Mouse (Mus musculus) liver, postnatal 0 days (tissue): ENCODE measurements around the gene AI481877. TPM values are rescaled to one million over a fixed set of nuclear protein-coding genes. Genes with fewer than 3 reads are reported as not detected.

Source experiments
- ATAC-seq: fragments of 200-750 bp; cut with Nextera tagmentation; 2 replicates; pipeline ENCODE4 v1.8.0; 2017; ENCODE audit warnings: mild to moderate bottlenecking, moderate library complexity
- DNase-seq: peaks from one replicate; pipeline ENCODE4 v3.0.0-alpha.2; 2016
- H3K27ac ChIP-seq: fragments of 300-500 bp; sonication (generic); 2 replicates; pipeline ENCODE4 v1.5.1; 2014; ENCODE audit warnings: antibody characterized with exemption, moderate library complexity, mild to moderate bottlenecking, low read depth
- H3K27me3 ChIP-seq: fragments of 300-500 bp; sonication (generic); 2 replicates; pipeline ENCODE4 v1.6.1; 2014; ENCODE audit warnings: low read length, control low read depth, mixed read lengths; ENCODE audit not compliant: insufficient read depth
- H3K36me3 ChIP-seq: fragments of 300-500 bp; sonication (generic); replicated peaks from 2 replicates; pipeline ENCODE4 v1.6.1; 2014; ENCODE audit warnings: mild to moderate bottlenecking, control low read depth, low read length, moderate library complexity, mixed read lengths; ENCODE audit not compliant: insufficient read depth
- H3K4me1 ChIP-seq: fragments of 300-500 bp; sonication (generic); 2 replicates; pipeline ENCODE4 v1.6.1; 2014; ENCODE audit warnings: antibody characterized with exemption, mild to moderate bottlenecking, control low read depth; ENCODE audit not compliant: insufficient read depth
- H3K4me2 ChIP-seq: fragments of 300-500 bp; sonication (generic); 2 replicates; pipeline ENCODE4 v1.6.1; 2014; ENCODE audit warnings: low read depth, mild to moderate bottlenecking, low read length, moderate library complexity, mixed read lengths
- H3K4me3 ChIP-seq: fragments of 300-500 bp; sonication (generic); 2 replicates; pipeline ENCODE4 v1.5.1; 2014; ENCODE audit warnings: low read depth, low read length
- H3K9ac ChIP-seq: fragments of 300-500 bp; sonication (generic); replicated peaks from 2 replicates; pipeline ENCODE4 v1.6.1; 2014; ENCODE audit warnings: mild to moderate bottlenecking, moderate library complexity
- H3K9me3 ChIP-seq: fragments of 300-500 bp; sonication (generic); 2 replicates; pipeline ENCODE4 v1.6.1; 2016; ENCODE audit warnings: mild to moderate bottlenecking, control low read depth, low read length, mixed read lengths
- CTCF ChIP-seq: sonication (generic); IDR thresholded peaks from 2 replicates; pipeline ENCODE4 v1.5.1; 2016; ENCODE audit warnings: antibody characterized with exemption, low read depth
- EP300 ChIP-seq: IDR thresholded peaks from 2 replicates; pipeline ENCODE4 v1.6.1; 2016; ENCODE audit warnings: antibody characterized with exemption, low read depth, mild to moderate bottlenecking
- WGBS: fragments of 180-500 bp; shearing (Covaris S2); extraction: QIAGEN DNeasy Blood & Tissue Kit; methylation state at CpG from one replicate; pipeline ENCODE4 v1.1.7; 2014; ENCODE audit not compliant: insufficient replicate concordance; 5-methylcytosine and 5-hydroxymethylcytosine counted together
- polyA plus RNA-seq: library from polyadenylated mRNA; unstranded; fragments of >200 nt; fragmentation: Nextera tagmentation; extraction: Ambion mirVana; gene quantifications from 2 replicates; pipeline ENCODE4 v1.2.1, GENCODE M21; 2015

AI481877 gene
- polyA plus RNA-seq, 1 experiment from 2014 or later: not detected

DNA sequence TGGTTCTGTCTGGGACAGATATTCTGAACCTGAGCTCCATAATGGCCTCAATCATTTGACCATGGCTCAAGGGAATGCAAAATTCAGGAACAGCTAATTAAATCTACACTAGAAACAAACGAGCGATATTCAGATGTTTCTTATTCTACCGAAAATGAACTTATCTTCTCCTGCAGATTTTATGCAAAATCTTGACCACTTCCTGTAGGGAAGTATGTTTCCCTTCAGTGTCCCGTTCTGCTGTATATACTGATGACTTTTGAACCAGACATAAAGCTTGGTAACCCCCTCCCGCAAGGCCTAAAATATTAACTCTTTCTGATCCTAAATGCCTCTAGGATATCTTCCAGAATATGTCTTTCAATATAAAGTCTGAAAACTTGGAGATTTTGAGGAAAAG lies 12.1 kb upstream of the AI481877 start:
- Histone ChIP-seq H3K27me3 (no peaks in the 10 kb centered on the region), H3K27ac (no peak overlapping the region), H3K9ac (no peak overlapping the region), H3K4me2 (no peak overlapping the region), H3K4me1 (peaks cover 10% of the 10 kb centered on the region), H3K4me3 (no peak overlapping the region), H3K9me3 (no peaks in the 10 kb centered on the region), H3K36me3 (no peaks in the 10 kb centered on the region)
- TF ChIP-seq EP300 (peak; percentile 53), CTCF (no peak)
- 14% methylated on average over 5 of the region's 5 CpGs for WGBS
- ATAC-seq: no peak
- DNase-seq: no peak

DNA sequence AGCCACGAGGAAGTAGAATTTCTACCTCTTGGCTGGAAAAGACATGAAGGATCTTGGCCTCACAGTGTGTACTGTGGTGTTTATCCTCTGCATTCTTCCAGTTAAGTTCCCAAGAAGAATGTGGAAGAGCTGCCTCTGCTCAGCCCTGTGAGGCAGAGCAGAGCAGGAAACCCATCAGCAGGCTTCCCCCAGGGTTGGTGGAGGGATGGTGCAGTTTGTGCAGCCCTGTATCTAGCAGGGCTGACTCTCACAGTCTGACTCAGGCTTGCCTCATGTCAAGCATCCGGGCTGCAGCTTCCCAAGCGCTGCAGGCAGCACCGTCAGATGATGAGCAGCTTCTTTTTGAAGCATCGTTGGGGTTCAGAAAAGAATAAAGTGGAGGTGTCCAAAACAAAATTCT lies 10.3 kb upstream of the AI481877 start:
- H3K9ac ChIP-seq: no peak overlapping the region
- DNase-seq (no peak), ATAC-seq (no peak)
- 51% methylated on average over 5 of the region's 5 CpGs for WGBS
- TF ChIP-seq CTCF: no peak
- no peak for TF ChIP-seq EP300
- no peaks in the 10 kb centered on the region for H3K9me3 ChIP-seq
- H3K4me1 ChIP-seq: peaks cover 10% of the 10 kb centered on the region
- no peaks in the 10 kb centered on the region for H3K36me3 ChIP-seq
- no peak overlapping the region for H3K4me3 ChIP-seq
- H3K4me2 ChIP-seq: no peak overlapping the region
- no peaks in the 10 kb centered on the region for H3K27me3 ChIP-seq
- H3K27ac ChIP-seq: no peak overlapping the region

DNA sequence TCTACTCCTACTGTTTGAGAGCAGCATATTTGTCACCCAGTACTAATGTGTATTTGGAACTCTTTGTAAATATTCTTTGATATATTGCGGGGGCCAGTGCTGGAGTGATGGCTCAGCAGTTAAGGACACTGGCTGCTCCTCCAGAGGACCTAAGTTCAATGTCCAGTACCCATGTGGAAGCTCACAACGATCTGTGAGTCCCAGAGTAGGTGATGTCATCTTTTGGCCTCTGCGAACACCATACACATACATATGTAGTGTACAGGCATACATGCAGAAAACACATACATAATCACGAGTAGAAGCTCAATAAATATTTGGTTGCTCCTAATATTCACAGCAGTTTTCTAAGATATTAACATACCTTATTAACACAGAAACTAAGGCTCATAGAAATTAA lies 9.8 kb downstream of the AI481877 start:
- TF ChIP-seq CTCF (no peak), EP300 (no peak)
- no peaks in the 10 kb centered on the region for H3K36me3 ChIP-seq
- no peaks in the 10 kb centered on the region for H3K27me3 ChIP-seq
- DNase-seq (no peak), ATAC-seq (peak; percentile 43)
- H3K4me2 ChIP-seq: no peak overlapping the region
- H3K27ac ChIP-seq: no peak overlapping the region
- no peaks in the 10 kb centered on the region for H3K4me1 ChIP-seq
- H3K9me3 ChIP-seq: no peaks in the 10 kb centered on the region
- H3K9ac ChIP-seq: no peak overlapping the region
- 69% methylated on average over 4 of the region's 4 CpGs for WGBS
- H3K4me3 ChIP-seq: no peak overlapping the region

DNA sequence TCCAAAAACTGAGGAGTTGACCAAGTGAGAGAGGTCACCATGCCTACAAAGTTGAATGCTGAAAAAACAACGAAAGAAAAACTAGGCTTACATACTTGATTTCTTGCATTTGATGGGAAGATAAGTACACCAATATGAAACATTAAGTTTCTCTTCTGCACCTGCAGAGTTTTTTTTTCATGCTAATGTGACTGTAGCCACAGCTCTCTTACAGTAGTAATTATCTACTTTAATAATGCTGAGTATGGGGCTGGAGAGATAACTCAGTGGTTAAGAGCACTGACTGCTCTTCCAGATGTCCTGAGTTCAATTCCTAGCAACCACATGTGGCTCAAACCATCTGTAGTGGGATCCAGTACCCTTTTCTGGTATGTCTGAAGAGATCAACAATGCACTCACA lies 13.7 kb downstream of the AI481877 start:
- no peak for ATAC-seq

DNA sequence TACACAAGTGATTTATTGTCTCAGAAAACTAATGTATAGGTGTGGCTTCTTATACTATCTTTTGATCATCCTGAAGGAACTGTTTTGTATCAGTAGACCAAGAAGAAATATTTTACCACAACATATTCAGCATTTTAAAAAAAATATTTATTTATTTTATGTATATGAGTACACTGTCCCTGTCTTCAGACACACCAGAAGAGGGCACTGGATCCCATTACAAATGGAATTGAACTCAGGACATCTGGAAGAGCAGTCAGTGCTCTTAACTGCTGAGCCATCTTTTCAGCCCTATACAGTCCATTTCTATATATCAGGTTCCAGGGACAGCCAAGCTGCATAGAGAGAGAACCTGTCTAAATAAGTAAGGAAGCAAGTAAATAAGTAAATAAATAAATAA lies 15.2 kb downstream of the AI481877 start:
- Histone ChIP-seq H3K36me3 (no peaks in the 10 kb centered on the region), H3K4me3 (no peak overlapping the region), H3K27ac (no peak overlapping the region), H3K4me1 (no peaks in the 10 kb centered on the region), H3K27me3 (no peaks in the 10 kb centered on the region), H3K9ac (no peak overlapping the region), H3K4me2 (no peak overlapping the region), H3K9me3 (no peaks in the 10 kb centered on the region)
- no peak for DNase-seq
- 0 out of 2 replicates have a peak, but pooled peaks have one; percentile 8 for TF ChIP-seq CTCF
- no peak for TF ChIP-seq EP300
- ATAC-seq: no peak

More for the DNA sequence above, 13.7 kb downstream of the AI481877 start:
- H3K4me3 ChIP-seq: no peak overlapping the region
- H3K4me2 ChIP-seq: no peak overlapping the region
- TF ChIP-seq CTCF: no peak
- no peak for TF ChIP-seq EP300
- DNase-seq: no peak
- no peak overlapping the region for H3K9ac ChIP-seq
- H3K27ac ChIP-seq: no peak overlapping the region
- no peaks in the 10 kb centered on the region for H3K9me3 ChIP-seq
- no peaks in the 10 kb centered on the region for H3K4me1 ChIP-seq
- H3K27me3 ChIP-seq: no peaks in the 10 kb centered on the region
- H3K36me3 ChIP-seq: no peaks in the 10 kb centered on the region
- 55% methylated on average over 1 of the region's 1 CpGs for WGBS

DNA sequence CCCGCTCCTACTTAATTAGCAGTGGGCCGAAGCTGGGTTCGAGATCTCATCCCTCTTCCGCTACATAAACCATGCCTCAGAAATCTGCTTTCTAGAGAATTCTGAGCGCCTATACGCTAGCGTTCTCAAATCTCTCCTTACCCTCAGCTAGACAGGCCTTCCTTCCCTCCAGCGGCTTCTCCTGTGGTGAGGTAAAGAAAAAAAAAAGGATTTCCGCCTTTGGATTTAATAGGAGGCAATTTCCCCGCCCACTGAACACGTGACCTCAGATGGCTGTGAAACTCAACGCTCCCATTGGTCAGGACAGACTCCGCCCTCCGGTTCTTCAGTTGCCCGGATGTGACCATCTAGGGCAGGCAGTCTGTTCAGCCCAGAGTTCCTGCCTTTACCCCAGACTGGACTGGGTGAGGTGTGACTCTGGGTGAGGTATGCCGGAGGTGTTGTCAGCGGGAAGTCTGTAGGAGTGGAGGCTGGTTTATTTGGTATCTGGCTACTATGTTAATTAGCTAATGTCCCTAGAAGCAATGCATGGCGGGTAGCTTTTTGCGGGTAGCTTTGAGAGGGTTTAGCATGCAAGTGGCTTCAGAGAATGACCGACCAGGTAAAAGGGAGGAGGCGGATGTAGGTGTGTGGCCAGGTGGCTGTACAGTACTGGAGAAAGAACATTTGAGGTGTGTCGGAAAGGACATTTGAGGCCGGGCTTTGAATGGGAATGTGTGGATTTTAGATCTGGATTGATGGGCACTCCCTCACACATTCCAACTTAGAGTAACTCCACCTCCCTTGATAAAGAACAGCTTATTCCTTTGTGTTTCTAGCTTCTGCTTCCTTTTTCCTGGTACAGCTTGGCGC lies 20.9 kb downstream of the AI481877 start:
- Histone ChIP-seq H3K4me1 (no peaks in the 10 kb centered on the region), H3K9me3 (no peaks in the 10 kb centered on the region), H3K4me2 (no peak overlapping the region), H3K27ac (no peak overlapping the region), H3K27me3 (no peaks in the 10 kb centered on the region), H3K4me3 (no peak overlapping the region), H3K9ac (no peak overlapping the region), H3K36me3 (no peaks in the 10 kb centered on the region)
- TF ChIP-seq EP300 (no peak), CTCF (no peak)
- DNase-seq (no peak), ATAC-seq (no peak)
- WGBS: 90% methylated on average over 24 of the region's 24 CpGs
